Mouse (Mus musculus) embryonic fibroblast, embryonic 13.5 days (primary cell): ENCODE results near the gene Gm13697.

Source experiments
- CTCF ChIP-seq: IDR thresholded peaks from 2 replicates; pipeline ENCODE4 v1.5.1; 2011; ENCODE audit warnings: mild to moderate bottlenecking, control low read depth, low read length, moderate library complexity, borderline replicate concordance; ENCODE audit not compliant: insufficient read depth
- POLR2A ChIP-seq: IDR thresholded peaks from 2 replicates; pipeline ENCODE4 v1.6.1; 2011; ENCODE audit warnings: low read depth, mild to moderate bottlenecking, control low read depth, low read length, moderate library complexity

DNA sequence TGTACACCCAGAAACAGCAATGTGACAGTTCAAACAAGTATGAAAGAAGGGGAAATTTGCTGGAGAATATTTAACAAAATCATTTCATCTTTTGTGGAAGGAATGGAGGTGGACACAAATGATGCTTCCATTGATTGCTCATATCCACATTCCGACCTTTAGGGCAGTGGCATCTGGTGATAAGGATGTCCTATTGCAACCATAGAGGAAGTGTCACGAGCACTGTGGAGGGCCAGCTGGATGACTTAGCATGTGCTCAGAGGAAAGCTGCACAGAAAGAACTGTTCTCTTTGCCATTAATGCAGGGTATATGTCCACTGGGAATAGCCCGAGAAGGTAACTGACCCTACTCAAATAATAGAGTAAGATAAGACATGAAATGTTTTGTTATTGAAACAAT lies 25.3 kb downstream of the Gm13697 start:
- TF ChIP-seq CTCF (no peak), POLR2A (no peak)
